7 mouse cellular contexts compared by ENCODE assay signal in genomic region chr9:115306202-115306601, GRCm38 (mm10). TPM values are rescaled to one million over a fixed set of nuclear protein-coding genes. Genes with fewer than 3 reads are reported as not detected.
DNase-seq lines count a peak whose midpoint lies in the region; ATAC-seq and TF ChIP-seq lines count a peak whose summit lies in the region.

No protein-coding gene starts in this region.

- no peak for TF ChIP-seq POLR2A in spleen, adult 2 months (IDR thresholded peaks at IDR 0.05; ENCODE audit: low read depth, low read length)

- H3K9ac ChIP-seq in heart, embryonic 16.5 days (ENCODE audit: low read length) = peak overlapping the region; percentile 48; the same call in 1 of the 2 replicates
- no peak overlapping the region for H3K9ac ChIP-seq in liver, embryonic 15.5 days
- H3K9ac ChIP-seq in stomach, embryonic 16.5 days (ENCODE audit: low read length) = peak overlapping the region; percentile 6; the same call in 1 of the 2 replicates

- H3K4me3 ChIP-seq in spleen, adult 2 months (ENCODE audit: extremely low read depth, insufficient read depth, insufficient read length) = peak overlapping the region; percentile 6; the same call in 1 of the 2 replicates
- peak overlapping the region; percentile 50 for H3K4me3 ChIP-seq in heart, embryonic 16.5 days (ENCODE audit: low read length)
- H3K4me3 ChIP-seq in liver, embryonic 15.5 days (replicated peaks) = peak overlapping the region; percentile 99
- peak overlapping the region; percentile 2; the same call in 1 of the 2 replicates for H3K4me3 ChIP-seq in stomach, embryonic 16.5 days (replicated peaks; ENCODE audit: low read length)

- H3K9me3 ChIP-seq in heart, embryonic 16.5 days (replicated peaks; ENCODE audit: control insufficient read depth, low read length) = no peaks in the 10 kb centered on the region
- H3K9me3 ChIP-seq in liver, embryonic 15.5 days (replicated peaks) = no peaks in the 10 kb centered on the region
- H3K9me3 ChIP-seq in stomach, embryonic 16.5 days (replicated peaks; ENCODE audit: control insufficient read depth, low read length) = no peaks in the 10 kb centered on the region

- no peak for TF ChIP-seq CTCF in spleen, adult 2 months (IDR thresholded peaks at IDR 0.05; ENCODE audit: extremely low read depth, insufficient read depth, insufficient read length, insufficient replicate concordance)

- peaks cover 14% of the 10 kb centered on the region for H3K4me1 ChIP-seq in spleen, adult 2 months (ENCODE audit: control insufficient read depth, insufficient read depth, insufficient read length)
- peaks cover 39% of the 10 kb centered on the region for H3K4me1 ChIP-seq in heart, embryonic 16.5 days (ENCODE audit: control insufficient read depth, insufficient read depth, low read length)
- peaks cover 63% of the 10 kb centered on the region for H3K4me1 ChIP-seq in liver, embryonic 15.5 days (replicated peaks)
- H3K4me1 ChIP-seq in stomach, embryonic 16.5 days (ENCODE audit: control insufficient read depth, insufficient read depth, low read length) = peaks cover 28% of the 10 kb centered on the region

- H3K27me3 ChIP-seq in spleen, adult 2 months (ENCODE audit: control insufficient read depth, insufficient read depth, low read length) = no peaks in the 10 kb centered on the region
- H3K27me3 ChIP-seq in heart, embryonic 16.5 days (ENCODE audit: control insufficient read depth, insufficient read depth, low read length) = no peaks in the 10 kb centered on the region
- H3K27me3 ChIP-seq in liver, embryonic 15.5 days = no peaks in the 10 kb centered on the region
- H3K27me3 ChIP-seq in stomach, embryonic 16.5 days (ENCODE audit: control insufficient read depth, insufficient read depth, low read length) = no peaks in the 10 kb centered on the region

- 35% methylated on average over 6 of the region's 6 CpGs for WGBS in spleen, adult 2 months
- WGBS in heart, embryonic 16.5 days = 8% methylated on average over 6 of the region's 6 CpGs
- WGBS in liver, embryonic 15.5 days (ENCODE audit: insufficient replicate concordance) = 19% methylated on average over 6 of the region's 6 CpGs
- 9% methylated on average over 6 of the region's 6 CpGs for WGBS in stomach, embryonic 16.5 days

- no peak for ATAC-seq in heart, embryonic 16.5 days (replicated peaks; ENCODE audit: extremely low read depth, insufficient read depth, low FRiP score)
- no peak for ATAC-seq in liver, embryonic 15.5 days (ENCODE audit: insufficient read depth)
- no peak for ATAC-seq in stomach, embryonic 16.5 days (ENCODE audit: insufficient read depth, low FRiP score)
- no peak for ATAC-seq in activated CD4-positive, CD25-positive, alpha-beta regulatory T cell, adult 4 months

- no peak for DNase-seq in spleen, adult 2 months (ENCODE audit: low read depth in 1 of 2, low spot score in 2 of 2)
- no peak for DNase-seq in spleen, postnatal 14 days (ENCODE audit: low spot score in 2 of 2)
- DNase-seq in gastrocnemius, adult 8-10 months (ENCODE audit: low spot score in 2 of 2) = no peak

- H3K36me3 ChIP-seq in spleen, adult 2 months (ENCODE audit: control insufficient read depth, insufficient read depth, low read length) = no peaks in the 10 kb centered on the region
- H3K36me3 ChIP-seq in heart, embryonic 16.5 days (ENCODE audit: control insufficient read depth, insufficient read depth) = no peaks in the 10 kb centered on the region
- H3K36me3 ChIP-seq in liver, embryonic 15.5 days (replicated peaks) = 0 out of 2 replicates have a peak, but pooled peaks cover 3% of the 10 kb centered on the region
- no peaks in the 10 kb centered on the region for H3K36me3 ChIP-seq in stomach, embryonic 16.5 days (ENCODE audit: control insufficient read depth, insufficient read depth, low read length)

- H3K27ac ChIP-seq in spleen, adult 2 months (ENCODE audit: insufficient read depth, low read length) = no peak overlapping the region
- peak overlapping the region; percentile 4; the same call in 1 of the 2 replicates for H3K27ac ChIP-seq in heart, embryonic 16.5 days (ENCODE audit: low read length)
- no peak overlapping the region for H3K27ac ChIP-seq in liver, embryonic 15.5 days (replicated peaks)
- H3K27ac ChIP-seq in stomach, embryonic 16.5 days (ENCODE audit: low read length) = no peak overlapping the region

- peak overlapping the region; percentile 77 for H3K4me2 ChIP-seq in heart, embryonic 16.5 days (ENCODE audit: low read depth, low read length)
- H3K4me2 ChIP-seq in liver, embryonic 15.5 days = peak overlapping the region; percentile 93
- H3K4me2 ChIP-seq in stomach, embryonic 16.5 days (ENCODE audit: low read depth, low read length) = peak overlapping the region; percentile 76

RNA-seq across cellular contexts. Expression of gene Stt3b, which starts 4.0 kb away (rescaled TPM):
- 33.5 and 50.8 TPM in 2 replicates for polyA plus RNA-seq in spleen, adult 2 months (2012; rRNA removed)
- polyA plus RNA-seq in heart, embryonic 16.5 days (2015; fragmentation: Nextera tagmentation; extraction: Ambion mirVana) = 69.8 and 74.5 TPM in 2 replicates
- polyA plus RNA-seq in liver, embryonic 15.5 days (2015; fragmentation: Nextera tagmentation; extraction: Ambion mirVana) = 61.0 and 66.4 TPM in 2 replicates
- polyA plus RNA-seq in stomach, embryonic 16.5 days (2015; fragmentation: Nextera tagmentation; extraction: Ambion mirVana) = 80.8 and 83.6 TPM in 2 replicates
- polyA plus RNA-seq in activated CD4-positive, CD25-positive, alpha-beta regulatory T cell, adult 4 months (2017; shearing (Covaris generic)) = 10 to 100 TPM; 19.5 to 28.9 TPM
- total RNA-seq in gastrocnemius, adult 8-10 months (2022) = 10 to 100 TPM; 73.5 to 85.0 (median 80.5) TPM

Comparison
In these comparisons a context has a peak if more than half of its experiments do, and no peak if none do; other contexts are left out.
1. H3K4me3 ChIP-seq: peak in every context shown above with its lines; median percentile 99 in liver, embryonic 15.5 days; 50 in heart, embryonic 16.5 days; 6 in spleen, adult 2 months; 2 in stomach, embryonic 16.5 days.